Mouse (Mus musculus) adrenal gland (tissue): Measurements from ENCODE around the gene Adamts4.
"Not testable (repeated sequence)": the region's sequence is repeated elsewhere in the genome, so short reads cannot be mapped to it uniquely, and the experiment has no call there.

Source experiments
- intact Hi-C: fragments of 180-260 bp; cut with DNase I; formaldehyde crosslinking; loops from one replicate; pipeline ENCODE4 v1.15.1; 2025

Gene Adamts4

GRCm38 (mm10) chr1:171229750-171230149 is 20.5 kb upstream of the Adamts4 start:
- intact Hi-C loops, result no loop called here

DNA sequence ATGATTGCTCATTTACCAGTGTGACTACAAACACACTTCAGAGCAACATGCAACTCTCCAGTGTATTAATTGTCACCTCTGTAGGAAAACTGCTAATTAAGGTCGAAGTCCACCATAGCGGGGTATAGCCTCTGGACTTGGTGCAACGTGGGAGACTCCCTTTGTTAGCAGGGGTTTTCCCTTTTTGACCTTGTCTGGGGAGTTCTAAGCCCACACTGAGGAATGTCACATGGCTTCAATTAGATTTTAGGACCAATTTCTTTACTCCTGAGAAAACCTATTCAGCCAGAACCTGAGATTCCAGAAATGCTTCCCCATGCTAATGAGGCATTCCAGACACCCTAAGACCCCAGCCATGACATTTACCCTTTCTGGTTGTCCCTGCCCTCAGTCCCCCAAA is 20.0 kb upstream of the Adamts4 start:
- intact Hi-C loops, result no loop called here

- intact Hi-C loops, result no loop called here
Observed at GRCm38 (mm10) chr1:171231844-171232243, 18.4 kb upstream of the Adamts4 start.

- intact Hi-C loops, result no loop called here
Observed at GRCm38 (mm10) chr1:171232348-171232747, 17.9 kb upstream of the Adamts4 start.

GRCm38 (mm10) chr1:171232800-171233730 is 17.2 kb upstream of the Adamts4 start:
- intact Hi-C loops, result no loop called here

DNA sequence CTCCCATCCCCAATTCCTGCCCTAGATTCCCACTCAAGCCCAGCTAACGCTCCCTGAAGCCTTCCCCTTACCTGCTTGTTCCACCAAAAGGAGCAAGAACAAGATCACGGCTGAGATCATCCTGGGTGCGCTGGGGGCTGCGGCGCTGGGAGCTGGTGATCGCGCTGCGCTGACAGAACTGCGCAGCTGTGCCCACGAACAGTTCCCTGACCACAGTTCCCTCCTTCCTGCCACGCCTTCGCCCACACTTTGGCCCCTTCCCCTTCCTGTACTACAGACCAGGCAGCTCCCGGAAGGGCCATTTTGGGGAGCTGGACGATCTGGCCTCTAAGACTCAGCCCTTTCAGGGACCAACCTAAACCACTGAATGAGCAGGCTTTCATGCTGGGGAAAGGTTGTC is 16.1 kb upstream of the Adamts4 start, which contains the start of gene Fcer1g:
TSS of gene Fcer1g (minus strand) at position 240 of the 400 bp plus-strand sequence.
- intact Hi-C loops, result no loop called here

DNA sequence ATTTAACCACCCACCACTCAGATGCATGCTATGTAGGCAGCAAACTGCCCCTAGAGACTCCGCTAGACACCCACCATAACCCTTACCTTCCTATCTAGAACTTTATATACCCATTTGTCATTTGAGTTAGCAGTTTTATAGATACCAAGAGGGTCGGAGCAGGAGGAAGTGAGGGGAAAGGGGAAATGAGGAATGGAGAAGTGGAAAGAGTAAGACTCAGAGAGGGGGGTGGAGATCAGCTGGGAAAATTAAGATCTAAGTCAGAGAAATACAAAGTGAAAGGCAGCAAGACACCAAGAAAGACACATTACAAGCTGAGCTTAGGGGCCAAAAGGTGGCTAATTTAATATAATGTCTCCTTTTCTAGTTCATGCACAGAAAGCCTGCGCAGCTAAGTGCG is 15.7 kb upstream of the Adamts4 start:
- intact Hi-C loops, result no loop called here

GRCm38 (mm10) chr1:171235791-171236190 is 14.4 kb upstream of the Adamts4 start:
- intact Hi-C loops, result no loop called here

GRCm38 (mm10) chr1:171237438-171237837 is 12.8 kb upstream of the Adamts4 start:
- intact Hi-C loops, result no loop called here

DNA sequence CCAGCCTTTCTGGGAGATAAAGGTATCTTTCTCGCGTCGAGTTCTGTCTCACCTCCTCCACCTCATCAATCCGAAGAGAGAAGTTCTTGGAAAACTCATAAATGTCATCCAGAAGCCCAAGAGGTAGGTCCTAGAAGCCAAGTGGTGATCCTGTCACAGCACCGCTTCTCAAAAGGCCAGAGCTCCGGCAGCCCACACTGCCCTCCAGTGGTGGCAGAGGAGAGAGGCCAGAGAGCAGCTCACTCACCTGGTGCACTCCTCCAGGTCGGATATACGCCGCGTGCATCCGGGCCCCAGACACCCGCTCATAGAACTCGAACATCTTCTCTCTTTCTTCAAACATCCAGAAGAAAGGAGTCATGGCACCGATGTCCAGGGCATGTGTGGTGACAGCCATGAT is 11.8 kb upstream of the Adamts4 start:
- intact Hi-C loops, result loop anchor here (2.0 kb wide), 1 partner anchor 14 kb away; the partner anchor contains the start of gene Apoa2

- intact Hi-C loops, result loop anchor here (2.0 kb wide), 1 partner anchor 15 kb away; the partner anchor contains the start of gene Apoa2
Observed at GRCm38 (mm10) chr1:171239992-171240744, 10.1 kb upstream of the Adamts4 start.

- intact Hi-C loops, result no loop called here
Observed at GRCm38 (mm10) chr1:171240911-171241310, 9.3 kb upstream of the Adamts4 start.

- intact Hi-C loops, result not testable (repeated sequence)
Observed at GRCm38 (mm10) chr1:171241952-171242351, 8.3 kb upstream of the Adamts4 start.

DNA sequence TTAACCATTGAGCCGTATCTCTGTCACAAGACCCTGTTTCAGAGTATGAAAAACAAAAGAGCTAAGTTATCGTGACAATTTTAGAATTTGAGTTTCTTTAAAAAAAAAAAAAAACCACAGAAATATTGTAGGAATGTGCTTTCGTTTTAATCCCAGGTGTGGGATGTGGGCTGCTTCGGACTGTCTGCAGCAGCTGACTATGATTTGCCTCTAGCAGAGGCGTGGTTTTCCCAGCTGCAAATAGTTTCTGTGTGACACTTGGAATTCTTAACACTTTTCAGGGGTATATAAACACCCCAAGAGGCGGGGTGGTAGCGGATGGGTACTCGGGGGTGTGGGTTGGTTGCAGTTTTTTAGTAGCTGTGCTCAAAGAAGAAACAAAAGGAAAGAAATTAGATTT is 4.9 kb upstream of the Adamts4 start:
- intact Hi-C loops, result no loop called here

DNA sequence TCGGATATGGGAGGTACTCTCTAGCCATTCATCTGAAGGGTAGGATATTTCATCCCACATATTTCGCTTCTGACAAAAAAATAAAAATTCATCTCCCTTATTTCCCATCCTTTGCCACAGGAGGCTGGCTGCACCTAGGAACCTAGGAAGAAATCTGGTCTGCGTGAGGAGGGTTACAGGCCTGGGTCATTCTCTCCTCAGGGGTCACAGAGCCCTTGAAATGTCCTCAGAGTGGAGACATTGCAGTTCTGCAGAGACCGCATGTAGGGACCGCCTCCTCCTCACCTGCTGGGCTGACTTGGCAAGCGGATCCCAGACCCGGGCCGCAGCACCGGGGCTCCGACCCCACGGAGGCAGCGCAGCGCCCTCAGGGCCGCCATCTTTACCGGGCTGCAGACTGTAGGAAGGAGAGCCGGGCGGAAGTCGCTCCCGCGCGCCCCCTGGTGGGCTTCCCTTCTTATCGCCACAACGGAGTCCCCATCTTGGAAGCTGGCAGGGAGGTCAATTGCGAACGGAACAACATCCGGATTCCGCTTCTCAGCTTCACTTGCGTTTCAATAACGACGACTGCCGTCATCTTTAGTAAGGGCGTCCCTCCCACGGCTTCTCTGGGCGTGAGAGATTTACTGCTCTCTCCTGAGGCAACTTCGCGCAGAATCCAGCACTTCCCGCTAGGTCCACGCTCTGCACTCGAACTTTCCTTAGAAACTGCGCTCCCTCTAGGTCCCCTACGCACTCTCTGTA is 3.3 kb upstream of the Adamts4 start:
- intact Hi-C loops, result no loop called here

DNA sequence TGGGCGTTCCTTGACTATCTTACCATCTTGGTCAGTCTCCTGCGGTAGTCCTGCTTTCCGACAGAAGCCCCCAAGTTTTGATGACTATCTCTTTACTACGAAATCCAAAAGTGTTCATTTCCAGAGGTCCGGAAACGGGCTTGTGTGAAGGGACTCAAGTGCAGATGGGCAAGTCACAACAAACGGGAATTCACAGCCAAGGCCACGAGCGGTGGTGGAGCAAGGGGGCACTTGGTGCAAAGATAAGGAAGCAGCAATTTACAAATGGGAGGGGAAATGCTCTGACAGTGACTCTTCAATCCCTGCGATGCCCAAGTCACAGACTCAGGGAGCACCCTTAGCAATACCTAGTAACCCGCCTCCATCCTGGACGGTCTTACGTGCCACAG is 2.8 kb upstream of the Adamts4 start:
- intact Hi-C loops, result no loop called here

- intact Hi-C loops, result no loop called here
Observed at GRCm38 (mm10) chr1:171247916-171248315, 2.3 kb upstream of the Adamts4 start.

DNA sequence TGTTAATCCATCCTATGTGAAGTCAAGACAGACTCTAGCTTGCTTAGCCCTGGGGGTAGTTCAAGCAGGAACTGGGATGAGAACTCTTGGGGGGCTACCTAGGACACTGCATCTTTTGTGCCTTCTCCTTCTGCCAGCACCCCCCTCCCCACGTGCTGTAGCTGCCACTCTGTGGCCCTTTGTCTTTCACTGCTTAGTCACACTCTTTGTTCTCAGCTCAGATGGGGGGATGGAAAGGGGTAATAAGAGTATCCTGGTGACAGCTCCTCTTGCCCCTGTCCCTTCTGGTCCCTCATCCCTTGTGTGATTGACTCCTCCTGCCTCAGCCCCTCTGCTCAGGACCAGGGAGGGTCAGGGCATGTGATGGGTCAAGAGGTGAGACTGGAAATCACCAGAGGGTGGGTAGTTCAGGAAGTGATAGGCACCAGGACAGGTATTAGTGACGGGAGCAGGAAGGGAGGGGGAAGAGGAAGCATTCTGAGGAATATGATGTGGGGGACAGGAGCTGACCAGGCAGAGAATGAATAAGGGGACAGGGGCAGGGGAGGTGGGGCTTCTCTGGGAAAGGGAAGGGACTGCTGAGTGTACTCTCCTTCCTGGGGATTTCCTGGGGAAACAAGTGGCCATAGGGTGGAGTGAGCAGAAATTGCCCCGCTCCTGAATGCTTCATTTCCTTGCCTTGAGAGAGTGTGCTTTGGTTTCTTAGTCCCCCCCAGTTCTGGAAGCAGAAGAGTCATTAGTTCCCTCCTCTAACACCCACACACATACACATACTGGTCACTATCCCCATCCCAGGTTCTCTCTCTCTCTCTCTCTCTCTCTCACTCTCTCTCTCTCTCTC is 1.6 kb upstream of the Adamts4 start:
- intact Hi-C loops, result no loop called here

- intact Hi-C loops, result no loop called here
Observed at GRCm38 (mm10) chr1:171250680-171251593, 716 bp downstream of the Adamts4 start, which contains the start of gene Ndufs2. Gene Ndufs2, minus strand, starts transcription at chr1:171251388.
